Mouse (Mus musculus) G1E (cell line): ENCODE measurements at regions not wholly inside any gene's neighbourhood (a gene's known extent, or its start where the extent isn't known, plus 50 kb on each side); places are given as distances from the start of the nearest gene placed in this dataset.

Experiments used
- ATAC-seq: 2 replicates; pipeline ENCODE4 v1.8.0; 2016; ENCODE audit warnings: mild to moderate bottlenecking; ENCODE audit not compliant: insufficient number of reproducible peaks, poor library complexity, low FRiP score, severe bottlenecking; ENCODE audit errors: extremely low read depth
- DNase-seq: peaks from one replicate; pipeline ENCODE4 v3.0.0; 2012; ENCODE audit warnings: low spot score
- H3K27me3 ChIP-seq: 2 replicates; pipeline ENCODE4 v1.6.1; 2012; ENCODE audit warnings: mild to moderate bottlenecking, low read length, inconsistent platforms; ENCODE audit not compliant: insufficient read depth
- H3K36me3 ChIP-seq: replicated peaks from 2 replicates; pipeline ENCODE3; 2012; ENCODE audit warnings: mild to moderate bottlenecking, inconsistent platforms
- H3K4me1 ChIP-seq: 2 replicates; pipeline ENCODE4 v1.6.1; 2012; ENCODE audit warnings: low read depth, low read length, inconsistent platforms, mixed read lengths; ENCODE audit not compliant: insufficient read depth
- H3K4me3 ChIP-seq: 2 replicates; pipeline ENCODE4 v1.5.1; 2012; ENCODE audit warnings: low read depth, mild to moderate bottlenecking, inconsistent platforms, low read length, moderate library complexity, mixed read lengths
- H3K9me3 ChIP-seq: replicated peaks from 2 replicates; pipeline ENCODE4 v1.6.1; 2012; ENCODE audit warnings: inconsistent platforms
- CTCF ChIP-seq: IDR thresholded peaks from 2 replicates; pipeline ENCODE4 v1.5.1; 2012; ENCODE audit warnings: low read depth, low read length, inconsistent platforms, mixed read lengths
- GATA1 ChIP-seq: IDR thresholded peaks from 2 replicates; pipeline ENCODE4 v1.6.1; 2012; ENCODE audit warnings: borderline replicate concordance, low read length, inconsistent platforms, mixed read lengths
- GATA2 ChIP-seq: IDR thresholded peaks from 2 replicates; pipeline ENCODE4 v1.6.1; 2012; ENCODE audit warnings: low read depth, low read length, inconsistent platforms, borderline replicate concordance
- POLR2AphosphoS5 ChIP-seq: IDR thresholded peaks from 2 replicates; pipeline ENCODE4 v1.6.1; 2012; ENCODE audit warnings: low read depth, low read length, inconsistent platforms; ENCODE audit not compliant: insufficient replicate concordance
- TAL1 ChIP-seq: conservative IDR thresholded peaks from 2 replicates; pipeline ENCODE4 v1.6.1; 2012; ENCODE audit warnings: low read depth, low read length, inconsistent platforms, mixed read lengths

DNA sequence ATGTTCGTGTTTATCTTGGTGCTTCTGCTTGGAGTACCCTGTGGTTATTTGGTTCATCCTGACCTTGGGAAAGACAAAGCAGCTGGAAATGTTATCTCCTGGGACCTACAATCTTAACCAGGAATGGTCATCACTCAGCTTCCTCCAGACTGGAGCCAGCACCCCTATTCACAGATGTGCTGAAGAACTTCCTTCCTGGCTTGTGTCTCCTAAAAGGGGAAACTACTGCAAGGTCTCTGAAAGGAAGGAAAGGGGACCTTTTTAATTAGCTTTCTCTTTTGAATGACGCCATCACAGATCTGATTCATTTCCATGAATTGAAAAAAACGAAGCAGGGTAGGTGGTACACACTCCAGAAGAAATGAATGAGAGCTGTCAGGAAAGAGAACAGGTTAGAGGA lies 476.0 kb upstream of the A1bg start:
- Histone ChIP-seq H3K27me3 (no peaks in the 10 kb centered on the region), H3K4me1 (no peaks in the 10 kb centered on the region), H3K9me3 (no peaks in the 10 kb centered on the region), H3K36me3 (no peaks in the 10 kb centered on the region), H3K4me3 (no peak overlapping the region)
- ATAC-seq (no peak), DNase-seq (no peak)
- TF ChIP-seq GATA2 (no peak), CTCF (no peak), GATA1 (no peak), TAL1 (no peak), POLR2AphosphoS5 (no peak)

GRCm38 (mm10) chr15:61397061-61397460 lies 474.2 kb upstream of the A1bg start:
- H3K4me1 ChIP-seq = no peaks in the 10 kb centered on the region
- no peak overlapping the region for H3K4me3 ChIP-seq
- H3K9me3 ChIP-seq = no peaks in the 10 kb centered on the region
- DNase-seq (no peak), ATAC-seq (no peak)
- no peak for TF ChIP-seq GATA1
- no peaks in the 10 kb centered on the region for H3K36me3 ChIP-seq
- H3K27me3 ChIP-seq = no peaks in the 10 kb centered on the region

- Histone ChIP-seq H3K36me3 (no peaks in the 10 kb centered on the region), H3K4me3 (no peak overlapping the region), H3K4me1 (no peaks in the 10 kb centered on the region), H3K9me3 (no peaks in the 10 kb centered on the region), H3K27me3 (no peaks in the 10 kb centered on the region)
- ATAC-seq (no peak), DNase-seq (no peak)
- TF ChIP-seq CTCF = no peak
- TF ChIP-seq POLR2AphosphoS5 = no peak
- TF ChIP-seq GATA2 = no peak
- TF ChIP-seq GATA1 = no peak
- no peak for TF ChIP-seq TAL1
Observed at GRCm38 (mm10) chr15:61395296-61395826, 472.5 kb upstream of the A1bg start.

DNA sequence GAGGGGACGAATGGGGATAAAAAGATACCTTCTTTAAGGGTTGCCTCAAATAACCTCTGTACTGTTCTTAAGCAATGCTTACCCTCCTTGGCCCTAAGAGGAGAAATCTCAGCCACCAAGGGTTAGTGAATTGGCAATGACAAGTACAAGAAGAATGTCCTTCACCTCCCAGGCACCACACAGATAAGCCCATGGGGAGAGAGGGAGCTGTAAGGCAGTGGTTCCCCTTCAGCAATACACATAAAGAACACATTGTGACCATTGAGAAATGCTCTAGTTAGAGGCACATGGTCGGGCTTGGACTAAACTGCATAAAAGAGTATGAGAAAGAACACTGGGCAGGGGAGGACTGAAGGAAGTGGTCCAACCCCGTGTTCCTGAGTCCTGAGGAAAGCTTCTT lies 457.9 kb upstream of the A1bg start:
- Histone ChIP-seq H3K4me3 (no peak overlapping the region), H3K4me1 (no peaks in the 10 kb centered on the region), H3K36me3 (no peaks in the 10 kb centered on the region), H3K27me3 (no peaks in the 10 kb centered on the region), H3K9me3 (no peaks in the 10 kb centered on the region)
- TF ChIP-seq POLR2AphosphoS5 = no peak
- TF ChIP-seq GATA2 = no peak
- TF ChIP-seq CTCF = no peak
- TF ChIP-seq TAL1 = no peak
- TF ChIP-seq GATA1 = no peak
- ATAC-seq (no peak), DNase-seq (no peak)

DNA sequence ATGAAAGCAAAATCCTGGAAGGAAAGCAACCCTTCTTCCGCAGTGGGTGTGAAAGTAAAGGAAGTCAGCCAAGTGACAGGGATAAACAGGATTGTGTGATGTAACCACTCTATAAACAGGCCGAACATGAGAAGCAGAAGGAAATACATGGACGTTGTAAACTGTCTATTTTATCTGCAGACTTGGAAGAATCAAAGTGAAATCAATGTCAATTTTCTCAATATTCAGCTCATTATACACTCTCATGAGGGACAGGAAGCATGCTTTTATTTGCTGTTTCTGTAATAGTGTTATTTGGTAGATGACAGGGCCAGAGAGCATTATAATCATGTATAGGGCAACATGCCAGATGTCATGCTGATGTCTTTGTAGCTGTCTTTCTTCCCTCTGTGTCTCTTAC lies 443.5 kb upstream of the A1bg start:
- Histone ChIP-seq H3K4me3 (no peak overlapping the region), H3K4me1 (no peaks in the 10 kb centered on the region), H3K36me3 (no peaks in the 10 kb centered on the region), H3K27me3 (no peaks in the 10 kb centered on the region), H3K9me3 (no peaks in the 10 kb centered on the region)
- ATAC-seq = no peak
- TF ChIP-seq TAL1 (no peak), POLR2AphosphoS5 (no peak), GATA2 (no peak), CTCF (no peak), GATA1 (no peak)
- DNase-seq = no peak

DNA sequence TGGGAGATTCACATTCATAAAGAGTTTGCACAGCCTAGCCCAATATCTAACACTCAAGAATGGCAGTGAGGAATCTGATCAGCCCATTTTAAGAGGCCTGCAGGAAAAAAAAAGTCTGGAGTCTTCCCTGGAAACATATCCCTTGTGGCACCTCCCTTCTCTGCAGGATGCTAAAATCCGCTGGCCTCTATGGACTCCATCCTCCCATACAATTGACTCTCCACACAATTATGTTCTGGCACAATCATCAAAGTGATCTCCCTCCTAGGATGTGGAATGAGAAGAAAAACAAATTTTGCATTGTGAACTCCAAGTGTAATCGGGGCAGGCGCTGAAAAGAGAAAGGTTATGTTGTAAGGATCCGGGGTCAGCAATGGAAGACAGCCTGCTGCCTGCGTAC lies 442.7 kb upstream of the A1bg start:
- no peak for ATAC-seq
- Histone ChIP-seq H3K9me3 (no peaks in the 10 kb centered on the region), H3K4me1 (no peaks in the 10 kb centered on the region), H3K4me3 (no peak overlapping the region), H3K36me3 (no peaks in the 10 kb centered on the region), H3K27me3 (no peaks in the 10 kb centered on the region)
- TF ChIP-seq CTCF (no peak), POLR2AphosphoS5 (no peak), TAL1 (no peak), GATA2 (no peak), GATA1 (no peak)
- DNase-seq = no peak

DNA sequence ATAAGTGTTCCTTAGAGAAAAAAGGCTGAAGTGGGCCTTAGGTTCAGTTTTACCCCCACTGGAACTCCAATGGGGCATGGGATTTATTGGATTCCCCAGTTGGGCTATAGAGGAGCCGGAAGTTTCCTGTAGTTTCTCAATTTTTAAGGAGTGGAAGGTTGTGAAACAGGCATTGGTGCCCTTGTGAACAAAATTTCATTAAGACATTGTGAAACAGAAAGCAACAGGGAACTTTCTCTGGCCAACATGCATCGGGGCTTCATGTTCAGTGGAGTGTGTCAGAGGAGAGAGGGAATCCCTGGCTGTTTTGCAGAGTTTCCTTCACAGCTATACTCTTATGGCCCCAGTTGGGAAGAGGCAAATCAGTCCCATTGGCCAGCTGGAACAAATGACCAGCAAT lies 441.6 kb upstream of the A1bg start:
- H3K27me3 ChIP-seq = no peaks in the 10 kb centered on the region
- no peak for ATAC-seq
- no peak overlapping the region for H3K4me3 ChIP-seq
- H3K36me3 ChIP-seq = no peaks in the 10 kb centered on the region
- no peaks in the 10 kb centered on the region for H3K9me3 ChIP-seq
- H3K4me1 ChIP-seq = no peaks in the 10 kb centered on the region
- no peak for DNase-seq
- TF ChIP-seq TAL1 (no peak), CTCF (no peak), POLR2AphosphoS5 (no peak), GATA2 (no peak), GATA1 (no peak)
